Mouse (Mus musculus): ENCODE measurements around the gene Sugp2.

- TF ChIP-seq POLR2A (IDR thresholded peaks at IDR 0.05; ENCODE audit: borderline replicate concordance, extremely low read depth, insufficient read depth, insufficient read length, poor library complexity, severe bottlenecking) (no peak), CTCF (IDR thresholded peaks at IDR 0.05; ENCODE audit: borderline replicate concordance, extremely low read depth, insufficient read depth, insufficient read length) (no peak)
These were observed 45.3 kb upstream of the Sugp2 start for GRCm38 (mm10) chr8:70188707-70189106.

All from brain, embryonic 14.5 days (tissue).